Mouse (Mus musculus) hindbrain, postnatal 0 days (tissue): Measurements from ENCODE around the gene Ppp1r9a. TPM values are rescaled to one million over a fixed set of nuclear protein-coding genes. Genes with fewer than 3 reads are reported as not detected.

ENCODE experiments used
- ATAC-seq: fragments of 200-750 bp; cut with Nextera tagmentation; 2 replicates; pipeline ENCODE4 v1.8.0; 2017; ENCODE audit warnings: mild to moderate bottlenecking, moderate TSS enrichment, moderate library complexity
- DNase-seq: peaks from one replicate; pipeline ENCODE4 v3.0.0-alpha.2; 2015; ENCODE audit warnings: low spot score
- H3K27ac ChIP-seq: fragments of 300-500 bp; sonication (generic); 2 replicates; pipeline ENCODE4 v1.5.1; 2014; ENCODE audit warnings: mild to moderate bottlenecking
- H3K27me3 ChIP-seq: fragments of 300-500 bp; sonication (generic); 2 replicates; pipeline ENCODE4 v1.6.1; 2014; ENCODE audit warnings: low read length, mixed read lengths; ENCODE audit not compliant: insufficient read depth
- H3K36me3 ChIP-seq: fragments of 300-500 bp; sonication (generic); 2 replicates; pipeline ENCODE4 v1.6.1; 2014; ENCODE audit warnings: low read length, mixed read lengths; ENCODE audit not compliant: insufficient read depth
- H3K4me1 ChIP-seq: fragments of 300-500 bp; sonication (generic); 2 replicates; pipeline ENCODE4 v1.6.1; 2014; ENCODE audit warnings: antibody characterized with exemption, low read length, mixed read lengths; ENCODE audit not compliant: insufficient read depth
- H3K4me2 ChIP-seq: fragments of 300-500 bp; sonication (generic); 2 replicates; pipeline ENCODE4 v1.6.1; 2014; ENCODE audit warnings: low read depth, mild to moderate bottlenecking, low read length, moderate library complexity, mixed read lengths
- H3K4me3 ChIP-seq: fragments of 300-500 bp; sonication (generic); 2 replicates; pipeline ENCODE4 v1.5.1; 2014; ENCODE audit warnings: low read length
- H3K9ac ChIP-seq: fragments of 300-500 bp; sonication (generic); replicated peaks from 2 replicates; pipeline ENCODE4 v1.6.1; 2014; ENCODE audit warnings: mild to moderate bottlenecking, low read length, moderate library complexity, mixed read lengths
- H3K9me3 ChIP-seq: fragments of 300-500 bp; sonication (generic); 2 replicates; pipeline ENCODE4 v1.6.1; 2016; ENCODE audit warnings: low read length, mixed read lengths
- CTCF ChIP-seq: IDR thresholded peaks from 2 replicates; pipeline ENCODE4 v1.5.1; 2016; ENCODE audit warnings: antibody characterized with exemption, control low read depth, low read depth
- WGBS: fragments of 180-500 bp; shearing (Covaris S2); extraction: QIAGEN DNeasy Blood & Tissue Kit; methylation state at CpG from one replicate; pipeline ENCODE4 v1.1.7; 2014; 5-methylcytosine and 5-hydroxymethylcytosine counted together
- polyA plus RNA-seq: library from polyadenylated mRNA; unstranded; fragments of >200 nt; fragmentation: Nextera tagmentation; extraction: Ambion mirVana; gene quantifications from 2 replicates; pipeline ENCODE4 v1.2.1, GENCODE M21; 2015
- total RNA-seq: library from RNA; depleted of rRNA; stranded (reverse); fragments of >200 nt; gene quantifications from 2 replicates; pipeline ENCODE4 v1.2.3, GENCODE M21; 2014

Gene Ppp1r9a
- total and polyA plus RNA-seq, 2 experiments from 2014 or later = 39.3 to 44.7 TPM

DNA sequence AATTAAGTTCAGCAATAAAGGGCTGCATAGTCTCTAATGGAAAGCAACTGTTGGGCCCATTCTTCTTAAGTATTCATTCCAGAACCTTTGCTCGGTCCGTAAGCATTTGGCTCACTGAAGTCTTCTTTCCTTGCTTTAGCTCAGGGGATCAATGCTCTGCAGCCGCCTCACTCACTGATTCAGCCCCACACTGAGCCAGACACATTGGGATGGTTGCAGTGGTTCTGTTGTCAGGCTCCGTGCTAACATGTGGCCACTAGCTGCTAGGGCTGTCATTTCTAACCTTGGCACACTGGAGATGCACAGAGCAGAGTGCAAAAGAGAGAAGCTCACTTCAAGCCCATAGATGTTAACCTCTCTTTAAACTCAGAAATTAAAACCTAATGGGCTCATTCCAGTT, 96.2 kb downstream of the Ppp1r9a start:
- Histone ChIP-seq H3K27ac (no peak overlapping the region), H3K36me3 (no peaks in the 10 kb centered on the region), H3K9ac (no peak overlapping the region), H3K4me3 (no peak overlapping the region), H3K27me3 (no peaks in the 10 kb centered on the region), H3K9me3 (no peaks in the 10 kb centered on the region), H3K4me1 (peaks cover 5% of the 10 kb centered on the region; the same call in 1 of the 2 replicates), H3K4me2 (no peak overlapping the region)
- ATAC-seq = no peak
- no peak for DNase-seq
- TF ChIP-seq CTCF = no peak
- 55% methylated on average over 4 of the region's 4 CpGs for WGBS

DNA sequence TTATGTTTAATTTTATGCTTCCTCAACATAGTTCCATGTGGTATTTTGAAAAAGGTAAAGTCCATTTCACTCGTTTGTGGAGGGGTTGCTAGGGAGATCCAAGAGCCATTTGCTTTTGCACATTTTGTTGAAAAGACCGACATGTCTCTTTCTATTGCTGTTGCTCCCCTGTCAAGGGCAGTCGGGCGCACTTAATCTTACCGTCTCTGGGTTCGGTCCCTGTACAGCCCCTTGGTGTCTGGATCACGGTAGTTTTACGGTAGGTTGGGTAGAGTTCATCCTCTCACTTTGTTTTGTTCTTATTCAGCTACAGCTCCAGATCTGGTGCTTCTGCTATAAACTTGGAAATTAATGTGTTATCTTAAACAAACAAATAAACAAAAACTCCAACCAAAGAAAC, 98.1 kb downstream of the Ppp1r9a start:
- Histone ChIP-seq H3K9ac (no peak overlapping the region), H3K4me1 (no peaks in the 10 kb centered on the region), H3K27me3 (no peaks in the 10 kb centered on the region), H3K4me3 (no peak overlapping the region), H3K4me2 (no peak overlapping the region), H3K36me3 (no peaks in the 10 kb centered on the region), H3K9me3 (no peaks in the 10 kb centered on the region), H3K27ac (no peak overlapping the region)
- no peak for TF ChIP-seq CTCF
- WGBS = 36% methylated on average over 8 of the region's 8 CpGs
- DNase-seq (no peak), ATAC-seq (no peak)

DNA sequence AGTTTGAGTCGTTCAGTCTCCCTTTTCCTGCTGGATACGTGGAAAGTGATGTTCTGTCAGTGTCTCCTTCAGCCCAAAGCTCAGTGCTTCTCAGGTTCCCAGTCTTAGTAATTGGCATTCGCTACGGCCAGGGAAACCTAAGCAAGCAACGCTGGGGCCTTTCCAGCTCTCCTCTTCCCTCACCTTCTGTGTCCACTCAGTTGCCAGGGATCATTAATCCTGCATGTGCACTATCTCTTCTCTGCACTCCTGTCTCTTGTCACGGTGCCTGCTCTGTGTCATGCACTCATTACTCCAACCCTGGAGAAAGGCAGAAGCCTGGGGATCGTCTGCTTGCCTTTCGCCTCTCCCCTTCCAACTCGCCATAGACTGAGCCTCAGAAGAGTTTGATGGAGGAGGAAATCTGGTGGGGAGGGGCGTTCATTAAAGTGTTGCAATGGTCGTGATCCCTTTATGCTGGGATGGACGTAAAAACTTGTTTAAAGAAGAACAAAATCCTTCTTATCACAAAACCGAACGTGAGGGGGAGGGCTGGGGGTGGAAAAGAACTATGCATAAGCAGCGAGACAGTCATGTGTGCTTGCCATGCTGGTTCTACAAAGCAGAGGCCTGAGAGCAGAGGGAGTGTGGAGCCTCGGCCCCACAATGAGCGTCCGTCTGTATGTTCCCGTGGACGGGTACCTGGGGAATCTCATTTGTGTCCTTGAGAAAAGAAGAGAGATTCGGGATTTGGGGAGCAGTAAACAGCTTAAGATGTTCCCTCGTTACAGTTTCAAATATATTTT, 103.0 kb downstream of the Ppp1r9a start:
- DNase-seq (peak; percentile 27), ATAC-seq (peak; percentile 59; the same call in 1 of the 2 replicates)

DNA sequence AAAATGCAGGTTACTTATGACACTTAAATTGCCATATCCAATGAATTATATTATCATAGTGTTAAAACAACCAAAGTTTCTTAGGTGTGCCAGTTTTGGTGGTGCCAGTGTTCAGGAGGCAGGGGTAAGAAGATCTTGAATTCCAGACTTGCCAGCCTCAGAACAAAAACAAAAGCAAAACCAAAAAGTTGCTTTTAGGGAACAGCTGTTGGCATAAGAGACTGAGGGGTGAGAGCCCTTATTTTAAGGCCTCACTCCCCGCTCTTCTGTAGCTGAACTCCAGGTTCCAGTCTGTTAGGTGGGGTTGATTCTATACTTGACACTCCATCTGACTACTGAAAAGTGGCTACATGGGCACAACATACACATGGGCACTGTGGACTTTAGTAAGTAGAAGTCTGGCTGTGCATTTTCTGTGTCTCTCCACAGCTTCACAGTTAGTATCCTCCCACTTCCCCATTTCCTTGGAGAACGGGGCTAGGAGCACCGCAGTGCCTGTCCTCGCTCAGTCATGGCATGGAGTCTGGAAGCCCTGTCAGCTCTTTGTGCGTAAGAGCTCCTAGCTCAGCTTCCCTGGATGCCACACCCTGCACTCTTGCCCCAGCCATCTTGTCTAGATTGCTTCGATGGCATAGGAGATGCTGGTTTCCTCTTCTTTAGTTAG, 103.7 kb downstream of the Ppp1r9a start:
- Histone ChIP-seq H3K27me3 (no peaks in the 10 kb centered on the region), H3K27ac (no peak overlapping the region), H3K36me3 (no peaks in the 10 kb centered on the region), H3K9ac (no peak overlapping the region), H3K9me3 (no peaks in the 10 kb centered on the region), H3K4me1 (0 out of 2 replicates have a peak, but pooled peaks cover 4% of the 10 kb centered on the region), H3K4me3 (no peak overlapping the region), H3K4me2 (no peak overlapping the region)
- 85% methylated on average over 6 of the region's 6 CpGs for WGBS
- DNase-seq (no peak), ATAC-seq (no peak)
- TF ChIP-seq CTCF = no peak

More for the DNA sequence above, 103.0 kb downstream of the Ppp1r9a start:
- 64% methylated on average over 22 of the region's 22 CpGs for WGBS
- H3K27me3 ChIP-seq = no peaks in the 10 kb centered on the region
- no peak overlapping the region for H3K4me3 ChIP-seq
- no peak for TF ChIP-seq CTCF
- no peaks in the 10 kb centered on the region for H3K36me3 ChIP-seq
- no peaks in the 10 kb centered on the region for H3K4me1 ChIP-seq
- no peak overlapping the region for H3K27ac ChIP-seq
- no peak overlapping the region for H3K4me2 ChIP-seq
- no peak overlapping the region for H3K9ac ChIP-seq
- no peaks in the 10 kb centered on the region for H3K9me3 ChIP-seq

DNA sequence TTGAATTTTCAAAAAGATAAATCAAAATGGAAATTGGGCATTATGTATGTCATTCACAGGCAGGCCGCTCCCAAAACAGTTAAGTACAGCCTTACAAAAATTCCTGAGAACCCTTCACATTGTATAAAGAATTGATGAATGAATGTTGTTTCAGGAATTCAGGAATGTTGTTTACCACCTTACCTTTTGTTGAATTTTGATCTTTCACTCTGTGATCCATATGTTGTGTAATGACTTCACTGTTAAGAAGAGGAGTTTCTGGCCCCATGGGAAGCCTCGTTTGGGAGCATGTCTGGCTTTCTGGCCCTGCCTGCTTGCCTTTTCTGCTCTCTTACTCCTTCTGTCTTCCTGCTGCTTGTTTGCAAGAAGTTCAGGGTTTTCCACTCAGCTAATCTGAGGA, 105.4 kb downstream of the Ppp1r9a start:
- H3K9ac ChIP-seq = no peak overlapping the region
- H3K27ac ChIP-seq = no peak overlapping the region
- H3K27me3 ChIP-seq = no peaks in the 10 kb centered on the region
- no peaks in the 10 kb centered on the region for H3K9me3 ChIP-seq
- WGBS = 62% methylated on average over 2 of the region's 2 CpGs
- no peak overlapping the region for H3K4me2 ChIP-seq
- no peak for DNase-seq
- H3K4me3 ChIP-seq = no peak overlapping the region
- H3K4me1 ChIP-seq = 0 out of 2 replicates have a peak, but pooled peaks cover 6% of the 10 kb centered on the region
- H3K36me3 ChIP-seq = no peaks in the 10 kb centered on the region
- ATAC-seq = no peak
- no peak for TF ChIP-seq CTCF

DNA sequence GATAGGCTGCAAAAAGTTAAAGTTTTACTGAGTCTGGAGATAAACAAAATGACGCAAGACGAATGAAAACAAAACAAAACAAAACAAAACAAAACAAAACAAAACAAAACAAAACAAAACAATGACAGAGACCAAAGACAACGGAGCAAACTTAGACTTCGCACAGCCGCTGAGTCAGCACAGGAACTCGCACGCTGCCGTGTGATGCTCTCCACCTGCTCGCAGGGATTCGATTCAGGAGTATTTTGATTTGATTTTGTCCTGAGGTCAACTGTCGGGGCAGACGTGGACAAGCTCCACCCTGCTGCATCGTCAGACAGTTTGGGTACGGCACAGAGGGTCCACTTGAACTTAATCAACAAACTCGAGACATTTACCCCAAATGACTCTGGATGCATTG, 105.9 kb downstream of the Ppp1r9a start:
- ATAC-seq (no peak), DNase-seq (no peak)
- H3K4me1 ChIP-seq = 0 out of 2 replicates have a peak, but pooled peaks cover 6% of the 10 kb centered on the region
- H3K9ac ChIP-seq = no peak overlapping the region
- no peaks in the 10 kb centered on the region for H3K27me3 ChIP-seq
- WGBS = 74% methylated on average over 15 of the region's 15 CpGs
- H3K4me3 ChIP-seq = no peak overlapping the region
- no peaks in the 10 kb centered on the region for H3K36me3 ChIP-seq
- no peak overlapping the region for H3K4me2 ChIP-seq
- no peak for TF ChIP-seq CTCF
- no peaks in the 10 kb centered on the region for H3K9me3 ChIP-seq
- no peak overlapping the region for H3K27ac ChIP-seq
